Mouse (Mus musculus) intestine, embryonic 16.5 days (tissue): ENCODE measurements at regions not wholly inside any gene's neighbourhood (a gene's known extent, or its start where the extent isn't known, plus 50 kb on each side); places are given as distances from the start of the nearest gene placed in this dataset.

Experiments used
- ATAC-seq: fragments of 200-750 bp; cut with Nextera tagmentation; 2 replicates; pipeline ENCODE4 v1.8.0; 2017; ENCODE audit warnings: moderate TSS enrichment, moderate library complexity
- H3K27ac ChIP-seq: fragments of 300-500 bp; sonication (generic); 2 replicates; pipeline ENCODE4 v1.5.1; 2014; ENCODE audit warnings: mild to moderate bottlenecking, low read length
- H3K27me3 ChIP-seq: fragments of 300-500 bp; sonication (generic); replicated peaks from 2 replicates; pipeline ENCODE4 v1.6.1; 2014; ENCODE audit warnings: low read length, control low read depth, mixed read lengths; ENCODE audit not compliant: control insufficient read depth, insufficient read depth
- H3K36me3 ChIP-seq: fragments of 300-500 bp; sonication (generic); 2 replicates; pipeline ENCODE4 v1.6.1; 2014; ENCODE audit warnings: low read length, control low read depth; ENCODE audit not compliant: control insufficient read depth, insufficient read depth
- H3K4me1 ChIP-seq: fragments of 300-500 bp; sonication (generic); 2 replicates; pipeline ENCODE4 v1.6.1; 2014; ENCODE audit warnings: low read length, control low read depth, mixed read lengths; ENCODE audit not compliant: control insufficient read depth, insufficient read depth
- H3K4me2 ChIP-seq: fragments of 300-500 bp; sonication (generic); 2 replicates; pipeline ENCODE4 v1.6.1; 2014; ENCODE audit warnings: low read depth, low read length, control low read depth
- H3K4me3 ChIP-seq: fragments of 300-500 bp; sonication (generic); 2 replicates; pipeline ENCODE4 v1.5.1; 2014; ENCODE audit warnings: mild to moderate bottlenecking, low read length
- H3K9ac ChIP-seq: fragments of 300-500 bp; sonication (generic); 2 replicates; pipeline ENCODE4 v1.6.1; 2014; ENCODE audit warnings: low read depth, low read length
- H3K9me3 ChIP-seq: fragments of 300-500 bp; sonication (generic); 2 replicates; pipeline ENCODE4 v1.6.1; 2016; ENCODE audit warnings: low read length, control low read depth; ENCODE audit not compliant: control insufficient read depth
- WGBS: fragments of 180-500 bp; shearing (Covaris S2); extraction: QIAGEN DNeasy Blood & Tissue Kit; methylation state at CpG from one replicate; pipeline ENCODE4 v1.1.7; 2014; 5-methylcytosine and 5-hydroxymethylcytosine counted together

GRCm38 (mm10) chr9:12935016-12935415 lies 310.6 kb downstream of the Jrkl start:
- no peaks in the 10 kb centered on the region for H3K9me3 ChIP-seq
- whole genome bisulfite sequencing, result 83% methylated on average over 4 of the region's 4 CpGs
- H3K9ac ChIP-seq, result no peak overlapping the region
- H3K27me3 ChIP-seq, result no peaks in the 10 kb centered on the region
- H3K27ac ChIP-seq, result no peak overlapping the region
- no peak overlapping the region for H3K4me2 ChIP-seq
- no peak overlapping the region for H3K4me3 ChIP-seq
- no peaks in the 10 kb centered on the region for H3K36me3 ChIP-seq
- H3K4me1 ChIP-seq, result no peaks in the 10 kb centered on the region
- ATAC-seq, result no peak

DNA sequence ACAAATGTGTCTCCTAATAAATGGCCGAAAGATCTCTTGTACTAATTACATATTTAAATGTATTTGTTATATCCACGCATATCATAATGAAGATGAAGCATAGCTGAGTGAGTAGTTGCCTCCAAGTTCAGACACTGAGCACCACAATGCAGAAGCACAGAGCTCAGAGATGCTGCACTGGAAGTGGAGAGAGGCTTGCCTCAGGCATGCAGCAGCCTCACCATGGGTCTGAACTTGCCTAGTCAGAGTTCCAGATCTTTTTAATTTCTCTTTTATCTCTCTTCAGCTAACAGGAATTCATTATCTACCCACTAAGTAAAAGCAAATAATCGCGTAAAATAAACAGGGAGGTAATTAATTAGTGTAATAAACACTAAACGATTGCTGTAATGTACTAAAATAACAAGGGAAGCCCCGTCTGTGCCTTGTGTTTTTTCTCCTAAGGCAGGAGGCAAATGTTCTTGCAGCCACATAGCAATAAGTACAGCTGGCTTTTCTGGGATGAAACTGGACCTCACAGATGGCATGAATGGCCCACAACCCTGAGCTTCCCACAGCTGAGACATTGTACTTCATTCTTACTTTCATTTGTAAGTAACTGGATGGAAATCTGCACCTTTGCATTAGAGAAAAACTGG lies 320.0 kb downstream of the Jrkl start:
- Histone ChIP-seq H3K36me3 (no peaks in the 10 kb centered on the region), H3K27me3 (no peaks in the 10 kb centered on the region), H3K9me3 (no peaks in the 10 kb centered on the region), H3K9ac (no peak overlapping the region), H3K4me2 (no peak overlapping the region), H3K4me1 (no peaks in the 10 kb centered on the region), H3K4me3 (no peak overlapping the region), H3K27ac (no peak overlapping the region)
- WGBS, result 62% methylated on average over 6 of the region's 6 CpGs
- ATAC-seq, result no peak

GRCm38 (mm10) chr9:12900726-12901125 lies 344.9 kb downstream of the Jrkl start:
- Histone ChIP-seq H3K4me3 (no peak overlapping the region), H3K4me2 (no peak overlapping the region), H3K4me1 (no peaks in the 10 kb centered on the region), H3K9me3 (no peaks in the 10 kb centered on the region), H3K9ac (no peak overlapping the region), H3K27ac (no peak overlapping the region), H3K36me3 (no peaks in the 10 kb centered on the region), H3K27me3 (no peaks in the 10 kb centered on the region)
- 66% methylated on average over 3 of the region's 3 CpGs for WGBS
- no peak for ATAC-seq

DNA sequence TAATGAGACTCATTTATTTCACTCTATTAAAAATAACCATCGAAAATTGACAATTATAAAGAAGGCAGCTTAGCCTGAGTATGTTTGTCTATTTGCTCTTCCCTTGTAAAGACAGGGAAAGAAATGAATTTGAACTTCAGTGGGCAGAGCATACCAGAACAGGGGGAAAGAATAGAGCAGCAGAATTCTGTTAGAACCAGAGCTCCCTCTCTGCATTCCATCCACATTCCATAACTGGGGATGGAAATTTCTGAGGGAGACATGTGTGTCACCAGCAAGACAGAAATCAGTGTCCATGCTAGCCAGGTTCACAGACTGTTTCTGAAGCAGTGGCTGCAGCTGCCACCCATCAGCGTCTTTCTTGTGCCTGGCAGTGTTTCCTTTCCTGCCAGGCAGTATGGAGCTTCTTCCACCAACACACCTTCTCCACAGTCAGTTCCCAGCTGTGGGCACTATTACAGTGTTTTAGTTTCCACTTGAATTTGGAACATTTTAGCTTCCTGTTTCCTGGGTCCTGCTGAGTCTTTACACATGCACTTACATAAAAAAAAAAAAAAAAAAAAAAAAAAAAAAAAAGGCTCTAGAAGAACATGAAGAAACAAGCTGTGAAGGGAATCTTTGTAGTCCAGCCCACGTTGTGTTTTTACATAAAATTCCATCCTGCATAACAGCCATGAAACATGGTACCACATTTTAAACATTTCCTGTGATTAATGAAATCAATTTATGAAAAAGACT lies 365.7 kb downstream of the Jrkl start:
- H3K4me2 ChIP-seq, result no peak overlapping the region

DNA sequence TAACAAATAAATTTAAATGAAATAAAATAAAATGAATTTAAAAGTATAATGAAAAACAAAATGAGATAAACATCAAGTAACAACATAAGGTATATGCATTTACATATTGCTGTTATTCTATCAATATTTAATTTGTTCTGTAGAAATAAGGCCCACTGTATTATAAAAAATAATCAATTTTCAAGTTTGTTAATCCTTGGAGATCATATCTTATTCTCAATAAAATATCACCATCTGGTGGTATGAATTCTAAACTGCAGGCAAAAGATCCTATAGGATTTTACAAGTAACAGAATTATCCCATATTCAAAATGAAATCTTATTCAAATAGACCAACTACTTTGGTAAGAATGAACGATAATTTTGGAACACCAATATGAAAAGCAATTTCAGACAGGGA lies 369.1 kb downstream of the Jrkl start:
- WGBS, result 66% methylated on average over 1 of the region's 1 CpGs
- no peaks in the 10 kb centered on the region for H3K9me3 ChIP-seq
- ATAC-seq, result no peak

More for the DNA sequence above, 365.7 kb downstream of the Jrkl start:
- Histone ChIP-seq H3K27ac (no peak overlapping the region), H3K9ac (no peak overlapping the region), H3K4me1 (no peaks in the 10 kb centered on the region), H3K27me3 (no peaks in the 10 kb centered on the region), H3K36me3 (no peaks in the 10 kb centered on the region), H3K4me3 (no peak overlapping the region), H3K9me3 (no peaks in the 10 kb centered on the region)
- 47% methylated on average over 3 of the region's 3 CpGs for WGBS
- no peak for ATAC-seq

DNA sequence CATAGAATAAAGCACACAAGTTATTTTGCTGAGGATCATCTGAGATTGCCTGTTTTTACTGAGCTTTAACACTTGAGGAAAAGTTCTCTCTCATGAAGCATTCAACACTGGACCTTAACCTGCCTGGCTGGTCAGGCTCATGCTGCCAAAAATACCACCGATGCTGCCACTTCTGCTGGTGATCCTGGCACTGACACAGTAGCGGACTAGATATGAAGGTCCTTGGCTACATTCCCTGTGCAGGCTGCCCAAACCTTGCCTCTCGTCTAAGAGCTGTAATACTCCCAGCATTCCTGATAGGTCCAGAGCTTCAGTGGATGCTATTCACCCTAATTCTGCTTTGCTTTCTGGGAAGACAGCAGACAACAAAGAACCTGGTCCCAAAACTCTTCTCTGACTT lies 374.7 kb downstream of the Jrkl start:
- no peaks in the 10 kb centered on the region for H3K36me3 ChIP-seq
- 90% methylated on average over 3 of the region's 3 CpGs for WGBS
- H3K4me1 ChIP-seq, result no peaks in the 10 kb centered on the region
- no peaks in the 10 kb centered on the region for H3K9me3 ChIP-seq
- no peak overlapping the region for H3K9ac ChIP-seq
- no peak overlapping the region for H3K4me3 ChIP-seq
- H3K27ac ChIP-seq, result no peak overlapping the region
- H3K4me2 ChIP-seq, result no peak overlapping the region
- ATAC-seq, result no peak
- H3K27me3 ChIP-seq, result no peaks in the 10 kb centered on the region

More for the DNA sequence above, 369.1 kb downstream of the Jrkl start:
- no peak overlapping the region for H3K27ac ChIP-seq
- H3K4me1 ChIP-seq, result no peaks in the 10 kb centered on the region
- H3K4me3 ChIP-seq, result no peak overlapping the region
- H3K36me3 ChIP-seq, result no peaks in the 10 kb centered on the region
- H3K4me2 ChIP-seq, result no peak overlapping the region
- H3K27me3 ChIP-seq, result no peaks in the 10 kb centered on the region
- no peak overlapping the region for H3K9ac ChIP-seq
